Mouse (Mus musculus) small intestine, adult 2 months (tissue): ENCODE measurements around the gene Cttnbp2nl. TPM values are rescaled to one million over a fixed set of nuclear protein-coding genes. Genes with fewer than 3 reads are reported as not detected.

ENCODE experiments used
- H3K27ac ChIP-seq: fragments of 200-500 bp; 2 replicates; pipeline ENCODE4 v1.5.1; 2012; ENCODE audit warnings: low read depth, low read length, control low read depth, inconsistent platforms; ENCODE audit not compliant: insufficient read depth
- H3K27me3 ChIP-seq: fragments of 200-500 bp; 2 replicates; pipeline ENCODE4 v1.6.1; 2012; ENCODE audit warnings: mild to moderate bottlenecking, moderate library complexity, low read length, inconsistent platforms; ENCODE audit not compliant: control insufficient read depth, insufficient read depth
- H3K36me3 ChIP-seq: fragments of 200-500 bp; 2 replicates; pipeline ENCODE4 v1.6.1; 2012; ENCODE audit warnings: mild to moderate bottlenecking, low read length, control low read depth, inconsistent platforms; ENCODE audit not compliant: control insufficient read depth, insufficient read depth
- H3K4me1 ChIP-seq: fragments of 200-500 bp; 2 replicates; pipeline ENCODE4 v1.6.1; 2012; ENCODE audit warnings: low read length, inconsistent platforms, mixed read lengths; ENCODE audit not compliant: control insufficient read depth, insufficient read depth, insufficient read length
- H3K4me3 ChIP-seq: fragments of 200-500 bp; 2 replicates; pipeline ENCODE4 v1.5.1; 2012; ENCODE audit warnings: low read depth, mild to moderate bottlenecking, control low read depth, inconsistent platforms, low read length, moderate library complexity
- CTCF ChIP-seq: fragments of 200-500 bp; IDR thresholded peaks from 2 replicates; pipeline ENCODE4 v1.5.1; 2012; ENCODE audit warnings: low read depth, mild to moderate bottlenecking, control low read depth, inconsistent platforms, low read length, moderate library complexity, mixed read lengths; ENCODE audit not compliant: insufficient replicate concordance, insufficient read length; ENCODE audit errors: extremely low read depth
- POLR2A ChIP-seq: fragments of 200-500 bp; IDR thresholded peaks from 2 replicates; pipeline ENCODE4 v1.6.1; 2012; ENCODE audit warnings: low read depth, mild to moderate bottlenecking, control low read depth, inconsistent platforms, low read length, moderate library complexity
- WGBS: fragments of 180-500 bp; shearing (Covaris S2); methylation state at CpG from one replicate; pipeline ENCODE4 v1.1.7; 2018; 5-methylcytosine and 5-hydroxymethylcytosine counted together
- polyA plus RNA-seq: library from polyadenylated mRNA; depleted of rRNA; stranded (reverse); fragments of >200 nt; gene quantifications from 2 replicates; pipeline ENCODE4 v1.2.3, GENCODE M21; 2012; rRNA removed

Cttnbp2nl gene
- polyA plus RNA-seq, 1 experiment = 2.9 TPM

DNA sequence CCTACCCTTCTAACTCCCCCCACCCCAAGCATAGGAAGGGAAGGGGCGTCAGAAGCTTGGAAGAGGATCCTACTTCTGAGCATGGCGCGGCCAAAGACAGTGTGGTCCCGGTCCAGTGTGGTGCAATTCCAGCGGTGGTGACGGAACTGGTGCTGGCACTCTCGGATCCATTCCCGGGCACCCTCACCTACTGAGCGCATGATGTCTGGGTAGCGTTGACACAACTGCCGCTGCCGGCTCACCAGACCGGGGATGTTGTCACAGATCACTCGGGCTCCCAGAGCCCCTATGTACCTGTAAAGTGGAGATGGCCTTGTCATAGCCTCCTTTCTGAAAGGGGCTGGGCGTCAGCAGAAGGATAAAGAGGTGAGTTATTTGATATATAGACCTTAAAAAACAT, 98.4 kb downstream of the Cttnbp2nl start:
- WGBS = 94% methylated on average over 15 of the region's 15 CpGs
- no peak overlapping the region for H3K4me3 ChIP-seq
- TF ChIP-seq CTCF = no peak
- no peak for TF ChIP-seq POLR2A

DNA sequence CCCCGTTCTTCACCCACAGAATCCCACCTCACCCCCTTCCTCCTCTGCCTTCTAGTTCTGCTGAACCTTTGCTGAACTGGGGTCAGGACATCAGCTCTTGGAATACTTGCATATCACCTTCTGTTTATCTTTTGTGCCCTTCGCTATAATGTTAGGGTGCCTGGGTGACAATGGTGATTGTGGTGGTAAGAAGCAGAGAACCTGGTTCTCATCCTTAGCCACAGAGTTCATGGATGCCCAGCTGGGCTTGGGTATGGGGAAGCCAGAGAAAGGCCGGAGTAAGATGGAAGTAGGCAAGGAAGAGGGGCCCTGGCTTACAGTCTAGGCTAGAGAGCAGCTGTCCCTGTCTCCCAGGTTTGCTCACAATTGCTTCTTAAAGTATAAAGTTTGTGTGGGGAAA, 98.8 kb downstream of the Cttnbp2nl start:
- peaks cover 16% of the 10 kb centered on the region for H3K36me3 ChIP-seq
- 100% methylated on average over 3 of the region's 3 CpGs for WGBS
- H3K4me3 ChIP-seq = no peak overlapping the region
- H3K27ac ChIP-seq = no peak overlapping the region
- no peak for TF ChIP-seq POLR2A
- no peak for TF ChIP-seq CTCF
- H3K4me1 ChIP-seq = no peaks in the 10 kb centered on the region
- H3K27me3 ChIP-seq = no peaks in the 10 kb centered on the region

More for the DNA sequence above, 98.4 kb downstream of the Cttnbp2nl start:
- no peaks in the 10 kb centered on the region for H3K4me1 ChIP-seq
- no peak overlapping the region for H3K27ac ChIP-seq
- peaks cover 16% of the 10 kb centered on the region for H3K36me3 ChIP-seq
- no peaks in the 10 kb centered on the region for H3K27me3 ChIP-seq

DNA sequence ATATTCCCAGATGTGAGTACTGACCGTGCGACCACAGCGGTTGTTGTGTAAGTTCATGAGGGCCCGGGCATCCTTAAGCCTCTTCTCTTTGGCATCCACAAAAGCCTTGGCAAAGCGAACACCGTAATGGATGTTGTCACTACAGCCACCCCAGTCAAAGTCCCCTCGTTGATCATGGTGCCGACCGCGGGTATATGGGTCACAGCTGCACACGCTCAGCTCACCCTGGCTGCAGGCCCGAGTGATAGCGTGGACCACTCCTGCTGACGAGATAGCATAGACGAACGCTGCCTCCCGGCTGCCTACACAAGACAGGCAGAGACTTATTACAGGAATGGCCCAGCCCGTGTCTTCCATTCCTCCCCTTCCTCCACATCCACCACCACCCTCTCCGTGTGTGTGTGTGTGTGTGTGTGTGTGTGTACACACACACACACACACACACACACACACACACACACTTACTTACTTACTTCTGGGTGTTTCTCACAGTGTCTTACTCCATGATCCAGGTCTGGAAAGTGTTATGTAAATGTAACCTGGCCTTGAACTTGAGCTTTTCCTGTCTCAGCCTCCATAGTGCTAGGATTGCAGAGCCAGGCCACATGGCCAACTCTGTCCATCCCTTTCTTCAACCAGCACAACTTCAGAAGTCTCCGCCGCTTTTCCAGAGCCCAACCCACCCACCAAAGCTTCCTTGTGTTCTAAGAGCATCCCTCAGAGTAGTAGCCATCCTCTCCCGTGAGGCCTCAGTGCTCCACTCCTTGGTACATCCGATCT, 99.9 kb downstream of the Cttnbp2nl start:
- Histone ChIP-seq H3K4me1 (no peaks in the 10 kb centered on the region), H3K4me3 (no peak overlapping the region), H3K27ac (no peak overlapping the region), H3K27me3 (no peaks in the 10 kb centered on the region), H3K36me3 (peaks cover 16% of the 10 kb centered on the region)
- no peak for TF ChIP-seq POLR2A
- TF ChIP-seq CTCF = no peak
- 82% methylated on average over 23 of the region's 23 CpGs for WGBS

Other genes with a start within 250 kb of the Cttnbp2nl start
- 34.9 and 46.1 TPM in 2 replicates for gene Mov10, start 234.6 kb downstream of the Cttnbp2nl start, polyA plus RNA-seq
- 1.8 and 4.6 TPM in 2 replicates for gene St7l, start 189.1 kb downstream of the Cttnbp2nl start, polyA plus RNA-seq
- 9.9 and 18.9 TPM in 2 replicates for gene Capza1, start 188.6 kb downstream of the Cttnbp2nl start, polyA plus RNA-seq
- 6.5 and 9.7 TPM in 2 replicates for gene Wnt2b, start 91.2 kb downstream of the Cttnbp2nl start, polyA plus RNA-seq
- gene 4930564D02Rik, start 13.7 kb upstream of the Cttnbp2nl start, polyA plus RNA-seq = not detected in 2 replicates